Mouse (Mus musculus) limb, embryonic 15.5 days (tissue): ENCODE results near the gene Dok4. TPM values are rescaled to one million over a fixed set of nuclear protein-coding genes. Genes with fewer than 3 reads are reported as not detected.

Source experiments
- ATAC-seq: fragments of 200-750 bp; cut with Nextera tagmentation; 2 replicates; pipeline ENCODE4 v1.8.0; 2017; ENCODE audit warnings: low read depth, moderate TSS enrichment; ENCODE audit not compliant: insufficient number of reproducible peaks, low FRiP score, low TSS enrichment
- H3K27ac ChIP-seq: fragments of 300-500 bp; sonication (generic); 2 replicates; pipeline ENCODE4 v1.5.1; 2015; ENCODE audit warnings: moderate library complexity, mild to moderate bottlenecking, inconsistent platforms
- H3K27me3 ChIP-seq: fragments of 300-500 bp; sonication (generic); 2 replicates; pipeline ENCODE4 v1.6.1; 2015; ENCODE audit warnings: inconsistent platforms
- H3K36me3 ChIP-seq: fragments of 300-500 bp; sonication (generic); 2 replicates; pipeline ENCODE4 v1.6.1; 2015; ENCODE audit warnings: inconsistent platforms
- H3K4me1 ChIP-seq: fragments of 300-500 bp; sonication (generic); 2 replicates; pipeline ENCODE4 v1.6.1; 2015; ENCODE audit warnings: inconsistent platforms
- H3K4me2 ChIP-seq: fragments of 300-500 bp; sonication (generic); 2 replicates; pipeline ENCODE4 v1.6.1; 2015; ENCODE audit warnings: mild to moderate bottlenecking, inconsistent platforms
- H3K4me3 ChIP-seq: fragments of 300-500 bp; sonication (generic); 2 replicates; pipeline ENCODE4 v1.5.1; 2015; ENCODE audit warnings: mild to moderate bottlenecking, inconsistent platforms
- H3K9ac ChIP-seq: fragments of 300-500 bp; sonication (generic); 2 replicates; pipeline ENCODE4 v1.6.1; 2015; ENCODE audit warnings: inconsistent platforms
- H3K9me3 ChIP-seq: fragments of 300-500 bp; sonication (generic); 2 replicates; pipeline ENCODE4 v1.6.1; 2016; ENCODE audit warnings: inconsistent platforms
- WGBS: fragments of 180-500 bp; shearing (Covaris S2); methylation state at CpG from one replicate; pipeline ENCODE4 v1.1.7; 2015; 5-methylcytosine and 5-hydroxymethylcytosine counted together
- polyA plus RNA-seq: library from polyadenylated mRNA; unstranded; fragments of >200 nt; fragmentation: Nextera tagmentation; extraction: Ambion mirVana; gene quantifications from 2 replicates; pipeline ENCODE4 v1.2.1, GENCODE M21; 2015

The Dok4 gene
- 28.2 and 32.1 TPM in 2 replicates for polyA plus RNA-seq

- peak within 1 kb of the TSS; percentile 64 for H3K9ac ChIP-seq
- H3K27me3 ChIP-seq = 0 out of 2 replicates have a peak, but pooled peaks cover 10% of the 10 kb centered on the region
- peak within 1 kb of the TSS; percentile 78 for H3K27ac ChIP-seq
- peak; percentile 84 for ATAC-seq
- peaks cover 45% of the 10 kb centered on the region for H3K4me1 ChIP-seq
- peak within 1 kb of the TSS; percentile 62 for H3K4me3 ChIP-seq
- peak within 1 kb of the TSS; percentile 91 for H3K4me2 ChIP-seq
- no peaks in the 10 kb centered on the region for H3K9me3 ChIP-seq
- WGBS = under 1% methylated on average over 37 of the region's 37 CpGs
- H3K36me3 ChIP-seq = no peaks in the 10 kb centered on the region
These were observed at the start of gene Dok4 for GRCm38 (mm10) chr8:94876197-94876730. Gene Dok4 (minus strand): TSS chr8:94876330.

GRCm38 (mm10) chr8:94923405-94923804 lies 47.3 kb upstream of the Dok4 start, which contains the start of gene Adgrg5:
Gene Adgrg5 (plus strand): TSS chr8:94923694.
- Histone ChIP-seq H3K9me3 (no peaks in the 10 kb centered on the region), H3K27ac (no peak within 1 kb of the TSS), H3K27me3 (no peaks in the 10 kb centered on the region), H3K4me2 (no peak within 1 kb of the TSS), H3K4me3 (no peak within 1 kb of the TSS), H3K36me3 (no peaks in the 10 kb centered on the region), H3K9ac (no peak within 1 kb of the TSS), H3K4me1 (peaks cover 7% of the 10 kb centered on the region; the same call in 1 of the 2 replicates)
- ATAC-seq = no peak
- WGBS = 68% methylated on average over 6 of the region's 8 CpGs

GRCm38 (mm10) chr8:94922602-94923001 lies 46.5 kb upstream of the Dok4 start:
- ATAC-seq = no peak
- Histone ChIP-seq H3K4me3 (no peak overlapping the region), H3K36me3 (no peaks in the 10 kb centered on the region), H3K9me3 (no peaks in the 10 kb centered on the region), H3K27me3 (no peaks in the 10 kb centered on the region), H3K4me1 (peaks cover 12% of the 10 kb centered on the region; the same call in 1 of the 2 replicates), H3K4me2 (no peak overlapping the region), H3K27ac (no peak overlapping the region), H3K9ac (no peak overlapping the region)
- WGBS = 27% methylated on average over 8 of the region's 8 CpGs

GRCm38 (mm10) chr8:94922176-94922575 lies 46.0 kb upstream of the Dok4 start:
- WGBS = 59% methylated on average over 6 of the region's 6 CpGs
- no peak overlapping the region for H3K27ac ChIP-seq
- no peaks in the 10 kb centered on the region for H3K9me3 ChIP-seq
- peaks cover 12% of the 10 kb centered on the region; the same call in 1 of the 2 replicates for H3K4me1 ChIP-seq
- no peak overlapping the region for H3K4me3 ChIP-seq
- no peaks in the 10 kb centered on the region for H3K27me3 ChIP-seq
- no peaks in the 10 kb centered on the region for H3K36me3 ChIP-seq
- H3K9ac ChIP-seq = no peak overlapping the region
- no peak for ATAC-seq
- no peak overlapping the region for H3K4me2 ChIP-seq

GRCm38 (mm10) chr8:94919256-94919655 lies 43.1 kb upstream of the Dok4 start:
- ATAC-seq = no peak
- H3K36me3 ChIP-seq = no peaks in the 10 kb centered on the region
- peaks cover 40% of the 10 kb centered on the region for H3K4me1 ChIP-seq
- no peaks in the 10 kb centered on the region for H3K9me3 ChIP-seq
- no peak overlapping the region for H3K4me3 ChIP-seq
- no peaks in the 10 kb centered on the region for H3K27me3 ChIP-seq
- no peak overlapping the region for H3K9ac ChIP-seq
- no peak overlapping the region for H3K4me2 ChIP-seq
- no peak overlapping the region for H3K27ac ChIP-seq

- H3K27me3 ChIP-seq = peaks cover 5% of the 10 kb centered on the region
- peak within 1 kb of the TSS; percentile 68 for H3K9ac ChIP-seq
- peak within 1 kb of the TSS; percentile 80 for H3K4me2 ChIP-seq
- peaks cover 53% of the 10 kb centered on the region for H3K4me1 ChIP-seq
- no peaks in the 10 kb centered on the region for H3K9me3 ChIP-seq
- H3K27ac ChIP-seq = peak within 1 kb of the TSS; percentile 94
- ATAC-seq = peak; percentile 53; the same call in 1 of the 2 replicates
- WGBS = 3% methylated on average over 36 of the region's 51 CpGs
- H3K4me3 ChIP-seq = peak within 1 kb of the TSS; percentile 87
- peaks cover 4% of the 10 kb centered on the region; the same call in 1 of the 2 replicates for H3K36me3 ChIP-seq
These were observed 41.8 kb upstream of the Dok4 start, which contains the start of gene Ccdc102a for GRCm38 (mm10) chr8:94917851-94918495. Gene Ccdc102a (minus strand): TSS chr8:94918098.

- no peaks in the 10 kb centered on the region for H3K9me3 ChIP-seq
- ATAC-seq = peak; percentile 93
- peaks cover 9% of the 10 kb centered on the region for H3K27me3 ChIP-seq
- H3K36me3 ChIP-seq = peaks cover 10% of the 10 kb centered on the region; the same call in 1 of the 2 replicates
- WGBS = under 1% methylated on average over 25 of the region's 27 CpGs
- H3K27ac ChIP-seq = peak overlapping the region; percentile 94
- peak overlapping the region; percentile 80 for H3K4me2 ChIP-seq
- H3K9ac ChIP-seq = peak overlapping the region; percentile 68
- peak overlapping the region; percentile 87 for H3K4me3 ChIP-seq
- peaks cover 50% of the 10 kb centered on the region for H3K4me1 ChIP-seq
These were observed 41.2 kb upstream of the Dok4 start for GRCm38 (mm10) chr8:94917352-94917751.

GRCm38 (mm10) chr8:94916960-94917324 lies 40.8 kb upstream of the Dok4 start:
- 3% methylated on average over 10 of the region's 10 CpGs for WGBS
- H3K4me2 ChIP-seq = peak overlapping the region; percentile 80
- ATAC-seq = no peak
- H3K36me3 ChIP-seq = peaks cover 14% of the 10 kb centered on the region
- H3K4me1 ChIP-seq = peaks cover 54% of the 10 kb centered on the region
- H3K4me3 ChIP-seq = peak overlapping the region; percentile 87
- peaks cover 9% of the 10 kb centered on the region for H3K27me3 ChIP-seq
- peak overlapping the region; percentile 94 for H3K27ac ChIP-seq
- peak overlapping the region; percentile 50; the same call in 1 of the 2 replicates for H3K9ac ChIP-seq
- no peaks in the 10 kb centered on the region for H3K9me3 ChIP-seq

- Histone ChIP-seq H3K9me3 (no peaks in the 10 kb centered on the region), H3K9ac (0 out of 2 replicates have a peak overlapping the region, but pooled peaks have one; percentile 50), H3K4me3 (peak overlapping the region; percentile 87), H3K4me1 (peaks cover 59% of the 10 kb centered on the region), H3K27ac (peak overlapping the region; percentile 94), H3K36me3 (peaks cover 20% of the 10 kb centered on the region), H3K4me2 (peak overlapping the region; percentile 80), H3K27me3 (peaks cover 9% of the 10 kb centered on the region)
- no peak for ATAC-seq
- WGBS = 32% methylated on average over 9 of the region's 9 CpGs
These were observed 40.3 kb upstream of the Dok4 start for GRCm38 (mm10) chr8:94916311-94916959.

- Histone ChIP-seq H3K36me3 (peaks cover 37% of the 10 kb centered on the region), H3K4me3 (peak overlapping the region; percentile 13), H3K27me3 (peaks cover 9% of the 10 kb centered on the region), H3K27ac (peak overlapping the region; percentile 59), H3K4me1 (peaks cover 61% of the 10 kb centered on the region), H3K4me2 (peak overlapping the region; percentile 54), H3K9me3 (no peaks in the 10 kb centered on the region), H3K9ac (no peak overlapping the region)
- 10% methylated on average over 3 of the region's 3 CpGs for WGBS
- ATAC-seq = peak; percentile 59
These were observed 38.6 kb upstream of the Dok4 start for GRCm38 (mm10) chr8:94914701-94915101.

GRCm38 (mm10) chr8:94914256-94914655 lies 38.1 kb upstream of the Dok4 start:
- Histone ChIP-seq H3K4me1 (peaks cover 61% of the 10 kb centered on the region), H3K27ac (no peak overlapping the region), H3K27me3 (peaks cover 9% of the 10 kb centered on the region), H3K9ac (no peak overlapping the region), H3K36me3 (peaks cover 41% of the 10 kb centered on the region), H3K4me3 (no peak overlapping the region), H3K4me2 (peak overlapping the region; percentile 54; the same call in 1 of the 2 replicates), H3K9me3 (no peaks in the 10 kb centered on the region)
- no peak for ATAC-seq
- 51% methylated on average over 6 of the region's 6 CpGs for WGBS
